Mouse (Mus musculus) gastrocnemius, postnatal 4 days (tissue): ENCODE measurements around the gene Vamp8. TPM values are rescaled to one million over a fixed set of nuclear protein-coding genes. Genes with fewer than 3 reads are reported as not detected.

Experiments
- DNase-seq, 2 experiments: peaks; one replicate each; pipeline ENCODE4 v3.0.0; 2021 to 2022; ENCODE audit warnings: low spot score in 2 of 2, mixed read lengths in 2 of 2
- total RNA-seq, 2 experiments: library from RNA; stranded (reverse); gene quantifications; 2 replicates each; pipeline ENCODE4 v1.2.3; 2021

The Vamp8 gene
- total RNA-seq, 2 experiments from 2014 or later, result 72.0 to 72.9 TPM

GRCm38 (mm10) chr6:72407119-72407518 lies 16.6 kb upstream of the Vamp8 start:
- DNase-seq, result peak; percentile 61 to 75

- DNase-seq, result no peak
Observed at GRCm38 (mm10) chr6:72405356-72405755, 14.9 kb upstream of the Vamp8 start.

- peak; percentile 39 to 69 for DNase-seq
Observed at GRCm38 (mm10) chr6:72401875-72402274, 11.4 kb upstream of the Vamp8 start.

GRCm38 (mm10) chr6:72399967-72400366 lies 9.5 kb upstream of the Vamp8 start:
- DNase-seq, result no peak

- DNase-seq, result no peak
Observed at GRCm38 (mm10) chr6:72396837-72397251, 6.3 kb upstream of the Vamp8 start.

GRCm38 (mm10) chr6:72392341-72392740 lies 1.8 kb upstream of the Vamp8 start:
- DNase-seq, result no peak

- no peak for DNase-seq
Observed at GRCm38 (mm10) chr6:72390795-72391521, 455 bp upstream of the Vamp8 start.

- DNase-seq, result no peak
Observed at GRCm38 (mm10) chr6:72389471-72389940, 997 bp downstream of the Vamp8 start.

GRCm38 (mm10) chr6:72388791-72389329 lies 1.6 kb downstream of the Vamp8 start:
- DNase-seq, result no peak

GRCm38 (mm10) chr6:72388266-72388665 lies 2.2 kb downstream of the Vamp8 start:
- no peak for DNase-seq

- DNase-seq, result no peak
Observed at GRCm38 (mm10) chr6:72387816-72388215, 2.7 kb downstream of the Vamp8 start.

- DNase-seq, result no peak
Observed at GRCm38 (mm10) chr6:72386561-72386960, 3.9 kb downstream of the Vamp8 start.

GRCm38 (mm10) chr6:72385258-72385657 lies 5.2 kb downstream of the Vamp8 start:
- no peak for DNase-seq

- DNase-seq, result no peak
Observed at GRCm38 (mm10) chr6:72383952-72384351, 6.6 kb downstream of the Vamp8 start.

- DNase-seq, result no peak
Observed at GRCm38 (mm10) chr6:72383142-72383820, 7.2 kb downstream of the Vamp8 start.

- DNase-seq, result no peak
Observed at GRCm38 (mm10) chr6:72382494-72382893, 8.0 kb downstream of the Vamp8 start.

- DNase-seq, result peak; percentile 57 to 78
Observed at GRCm38 (mm10) chr6:72380131-72380770, 10.3 kb downstream of the Vamp8 start, which contains the start of gene Vamp5. Vamp5 (minus strand) TSS chr6:72380468.

- no peak for DNase-seq
Observed at GRCm38 (mm10) chr6:72379377-72380130, 10.9 kb downstream of the Vamp8 start.

- no peak for DNase-seq
Observed at GRCm38 (mm10) chr6:72378510-72379234, 11.8 kb downstream of the Vamp8 start.
